Mouse (Mus musculus): ENCODE measurements around the gene 2410141K09Rik.
A peak's percentile ranks its signal among the peaks of the same experiment; 100 is the strongest.
"Not testable (repeated sequence)": the region's sequence is repeated elsewhere in the genome, so short reads cannot be mapped to it uniquely, and the experiment has no call there.

The 2410141K09Rik gene

GRCm38 (mm10) chr13:66441018-66441417 is at the start of gene 2410141K09Rik:
2410141K09Rik (minus strand) TSS chr13:66441118.
- DNase-seq (ENCODE audit: low read depth, low spot score) = not testable (repeated sequence)

GRCm38 (mm10) chr13:66426858-66427257 is 14.1 kb downstream of the 2410141K09Rik start:
- peak; percentile 66 for DNase-seq (ENCODE audit: low read depth, low spot score)

GRCm38 (mm10) chr13:66414962-66415361 is 26.0 kb downstream of the 2410141K09Rik start:
- not testable (repeated sequence) for DNase-seq (ENCODE audit: low read depth, low spot score)
